Mouse (Mus musculus) heart, postnatal 10 days (tissue): ENCODE measurements at regions not wholly inside any gene's neighbourhood (a gene's known extent, or its start where the extent isn't known, plus 50 kb on each side); places are given as distances from the start of the nearest gene placed in this dataset.

Experiments used
- DNase-seq, 2 experiments: peaks; one replicate each; pipeline ENCODE4 v3.0.0; 2021
- intact Hi-C: fragments of 180-260 bp; cut with DNase I; formaldehyde crosslinking; loops from one replicate; pipeline ENCODE4 v1.15.1; 2025

DNA sequence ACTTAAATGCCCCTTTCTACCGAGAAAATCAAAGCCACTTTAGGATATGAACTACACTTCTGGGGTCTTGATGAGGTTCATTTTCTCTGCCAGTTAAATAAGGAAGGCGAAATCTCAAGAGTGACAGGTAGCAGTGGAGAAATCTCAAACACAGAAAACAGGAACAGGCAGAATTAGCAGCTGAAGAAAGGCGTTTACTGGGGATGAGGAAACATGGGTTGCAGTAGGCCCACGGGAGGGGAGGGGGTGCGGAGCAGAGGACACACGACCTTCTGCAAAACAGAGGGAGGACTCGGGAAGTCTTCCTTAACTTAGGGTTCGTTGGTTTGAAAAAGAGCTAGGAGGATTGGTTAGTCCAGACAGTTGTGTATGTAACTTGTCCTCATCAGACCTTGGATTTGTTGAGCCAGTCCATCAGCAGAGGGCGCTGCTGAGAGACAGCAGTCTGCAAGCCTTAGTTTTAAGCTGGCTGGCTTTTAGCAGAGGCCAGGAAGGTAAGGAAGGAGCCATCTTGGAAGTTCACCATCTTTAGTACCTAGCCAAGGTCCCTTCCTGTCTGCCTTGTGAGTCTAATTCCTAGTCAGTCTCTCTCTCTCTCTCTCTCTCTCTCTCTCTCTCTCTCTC is 204.0 kb downstream of the Usp46 start:
- intact Hi-C loops = loop anchor here (5.0 kb wide), 1 partner anchor 128 kb away; no protein-coding TSS in a partner anchor
- DNase-seq = peak; percentile 50 to 69

DNA sequence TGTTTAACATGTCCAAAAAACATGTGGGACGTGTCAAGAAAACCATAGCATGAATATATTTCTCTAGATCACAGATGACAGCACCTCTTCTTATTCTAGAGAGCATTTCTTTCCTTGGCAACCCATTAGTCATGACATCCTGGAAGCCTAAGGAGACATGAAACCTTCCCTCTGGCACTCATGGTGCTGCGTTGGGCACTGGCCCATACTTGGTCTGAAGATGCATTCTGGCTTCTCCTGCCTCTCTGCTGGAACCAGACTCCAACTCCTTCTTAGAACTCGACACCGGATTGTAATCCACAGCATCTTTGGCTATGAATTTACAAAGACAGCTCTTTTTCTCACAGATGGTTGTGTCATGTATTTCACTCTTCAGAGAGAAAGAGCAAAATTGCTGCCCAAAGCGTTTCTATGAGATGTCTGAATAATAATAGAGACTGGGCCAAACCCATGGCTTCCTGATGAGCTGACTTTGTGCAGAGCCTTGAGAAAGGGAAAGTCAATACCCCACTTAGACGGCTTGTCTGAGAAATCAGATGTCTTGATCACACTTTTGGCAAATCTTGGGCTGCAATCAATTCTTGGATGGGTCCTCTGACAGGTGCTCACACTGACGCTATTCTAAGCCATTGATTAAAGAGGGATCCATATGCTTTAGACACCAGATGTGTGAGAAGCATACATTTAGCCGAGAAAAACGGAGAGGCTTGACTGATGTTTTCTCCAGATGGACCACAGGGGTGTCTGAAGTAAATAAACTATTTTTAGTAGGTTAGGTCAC is 195.4 kb downstream of the Usp46 start:
- DNase-seq = no peak
- intact Hi-C loops = no loop called here

- no peak for DNase-seq
- intact Hi-C loops = no loop called here
Observed at GRCm38 (mm10) chr5:73874770-73875169, 193.5 kb downstream of the Usp46 start.

GRCm38 (mm10) chr5:73875847-73876246 is 192.4 kb downstream of the Usp46 start:
- peak in 1 of 2 experiments; percentile 21 for DNase-seq
- intact Hi-C loops = no loop called here

DNA sequence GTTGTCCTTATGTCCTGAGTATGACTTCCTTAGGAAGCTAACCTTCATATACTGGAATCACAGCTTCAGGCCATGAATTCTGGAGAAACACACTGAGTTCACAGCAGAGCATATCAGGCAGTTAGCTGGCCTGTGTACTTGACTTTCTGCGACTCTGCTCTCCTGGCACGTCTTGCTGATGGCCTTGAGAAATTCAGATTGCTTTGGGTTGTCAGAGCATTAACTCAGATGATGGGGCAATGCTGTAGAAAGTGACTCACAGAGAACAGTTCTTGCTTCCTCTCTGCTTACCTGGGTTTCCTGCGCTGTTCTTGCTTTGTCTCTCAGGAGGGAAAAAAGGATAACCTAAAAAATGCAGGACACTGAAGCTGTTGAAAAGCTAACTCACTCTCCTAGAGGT is 187.3 kb downstream of the Usp46 start:
- no peak for DNase-seq
- intact Hi-C loops = no loop called here

DNA sequence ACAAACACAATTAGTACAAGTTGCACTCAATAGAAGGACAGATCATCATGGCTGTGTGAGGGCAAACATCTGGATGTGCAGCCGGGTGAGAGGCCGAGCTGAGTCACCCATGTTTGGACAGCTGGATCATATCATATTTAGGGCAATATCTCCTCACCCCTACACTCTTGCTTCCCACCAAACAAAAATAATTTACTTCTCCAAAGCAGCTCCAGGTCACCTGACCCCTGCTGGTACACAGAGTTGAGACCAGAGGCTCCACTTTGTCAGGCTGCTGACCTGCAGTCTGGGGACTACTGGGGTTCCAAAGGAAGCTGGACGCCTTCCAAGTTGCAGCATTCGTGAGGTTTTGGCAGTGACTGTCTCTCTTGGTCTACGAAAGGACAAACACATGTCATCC is 186.3 kb downstream of the Usp46 start:
- peak; percentile 65 to 75 for DNase-seq
- intact Hi-C loops = no loop called here

GRCm38 (mm10) chr5:73884998-73885397 is 183.2 kb downstream of the Usp46 start:
- intact Hi-C loops = no loop called here
- DNase-seq = no peak

GRCm38 (mm10) chr5:73885691-73886090 is 182.5 kb downstream of the Usp46 start:
- intact Hi-C loops = no loop called here
- no peak for DNase-seq

- DNase-seq = no peak
- intact Hi-C loops = no loop called here
Observed at GRCm38 (mm10) chr5:73887306-73887958, 180.8 kb downstream of the Usp46 start.

- no peak for DNase-seq
- intact Hi-C loops = no loop called here
Observed at GRCm38 (mm10) chr5:73888391-73888790, 179.8 kb downstream of the Usp46 start.

- no peak for DNase-seq
- intact Hi-C loops = no loop called here
Observed at GRCm38 (mm10) chr5:73889342-73889741, 178.9 kb downstream of the Usp46 start.

- DNase-seq = no peak
- intact Hi-C loops = no loop called here
Observed at GRCm38 (mm10) chr5:73890942-73891341, 177.3 kb downstream of the Usp46 start.

DNA sequence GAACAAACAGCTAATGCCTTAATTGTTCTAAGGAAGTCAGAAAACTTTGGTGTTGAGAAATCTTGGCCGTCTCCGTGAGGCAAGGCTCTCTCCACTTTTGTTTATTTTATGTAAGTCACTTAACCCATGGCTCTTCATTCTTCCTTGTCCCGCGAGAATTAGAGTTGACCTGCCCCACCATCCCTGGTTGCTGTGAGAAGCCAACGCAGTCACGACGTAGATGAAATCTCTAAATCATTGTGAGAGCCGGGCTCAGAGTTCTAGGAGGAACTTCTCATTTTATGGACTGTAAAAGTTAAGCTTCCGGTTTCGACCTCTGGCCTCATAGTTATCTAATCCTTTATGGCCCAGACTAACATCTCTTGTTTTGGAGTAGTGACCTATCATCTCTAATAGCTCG is 176.6 kb downstream of the Usp46 start:
- intact Hi-C loops = no loop called here

GRCm38 (mm10) chr5:73892440-73893225 is 175.6 kb downstream of the Usp46 start:
- DNase-seq = no peak
- intact Hi-C loops = no loop called here

More for the DNA sequence above, 176.6 kb downstream of the Usp46 start:
- DNase-seq = no peak

GRCm38 (mm10) chr5:73895186-73895585 is 173.0 kb downstream of the Usp46 start:
- intact Hi-C loops = no loop called here
- DNase-seq = no peak

- intact Hi-C loops = no loop called here
- no peak for DNase-seq
Observed at GRCm38 (mm10) chr5:73896785-73897184, 171.4 kb downstream of the Usp46 start.

DNA sequence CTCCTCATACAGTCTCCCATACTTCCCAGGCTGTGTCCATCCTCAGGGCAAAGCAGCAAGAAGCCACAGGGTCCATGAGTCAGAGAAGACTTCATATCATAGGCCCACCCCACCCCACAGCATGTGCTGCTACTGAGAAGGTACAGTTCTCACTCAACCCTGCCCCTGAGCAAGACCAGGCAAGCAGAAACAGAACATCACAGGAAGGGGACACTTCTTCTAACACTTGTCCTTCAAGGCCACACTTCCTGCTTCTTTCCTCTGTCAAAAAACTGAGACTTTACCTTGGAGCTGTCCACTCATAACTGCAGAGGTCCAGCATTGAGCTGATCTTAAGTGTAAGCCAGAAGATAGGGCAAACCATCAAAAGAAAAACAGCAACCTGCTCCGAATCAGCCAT is 166.6 kb downstream of the Usp46 start:
- intact Hi-C loops = no loop called here

GRCm38 (mm10) chr5:73902470-73903218 is 165.6 kb downstream of the Usp46 start:
- no peak for DNase-seq
- intact Hi-C loops = no loop called here

More for the DNA sequence above, 166.6 kb downstream of the Usp46 start:
- no peak for DNase-seq

GRCm38 (mm10) chr5:73903219-73903570 is 165.0 kb downstream of the Usp46 start:
- intact Hi-C loops = no loop called here
- no peak for DNase-seq

GRCm38 (mm10) chr5:73904146-73904811 is 164.0 kb downstream of the Usp46 start:
- intact Hi-C loops = no loop called here
- DNase-seq = no peak
